Comparison of ENCODE assay signal across 7 mouse cellular contexts in the genomic region with DNA sequence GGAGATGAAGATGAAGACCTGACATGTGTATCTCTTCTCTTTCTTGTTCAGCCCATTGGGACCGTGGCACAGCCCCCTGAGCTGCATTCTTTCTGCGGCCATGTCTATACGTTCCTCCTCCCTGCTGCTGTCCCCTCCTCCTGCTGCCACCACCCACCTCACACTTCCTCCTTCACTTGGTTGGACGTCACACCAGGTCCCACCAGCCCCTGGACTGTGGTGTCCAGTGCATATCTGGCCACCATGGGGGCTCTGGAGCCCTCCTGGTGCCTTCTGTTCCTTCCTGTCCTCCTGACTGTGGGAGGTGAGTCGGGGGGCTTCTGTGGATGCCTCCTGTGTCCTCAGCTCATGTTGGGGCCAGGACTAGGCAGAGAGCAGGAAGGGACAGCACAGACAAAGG. TPM values are rescaled to one million over a fixed set of nuclear protein-coding genes. Genes with fewer than 3 reads are reported as not detected.
DNase-seq lines count a peak whose midpoint lies in the region; ATAC-seq and TF ChIP-seq lines count a peak whose summit lies in the region.

Tyrobp (plus strand) TSS at position 165 of the 400 bp plus-strand sequence.

- 72% methylated on average over 5 of the region's 5 CpGs for WGBS in forebrain, embryonic 14.5 days
- WGBS in intestine, postnatal 0 days, result 58% methylated on average over 5 of the region's 5 CpGs
- WGBS in stomach, embryonic 16.5 days, result 55% methylated on average over 5 of the region's 5 CpGs

- no peak within 1 kb of the TSS for H3K27ac ChIP-seq in forebrain, embryonic 14.5 days (ENCODE audit: low read depth, low read length)
- H3K27ac ChIP-seq in intestine, postnatal 0 days (ENCODE audit: low read depth, low read length), result no peak within 1 kb of the TSS
- peak within 1 kb of the TSS; percentile 24; the same call in 1 of the 2 replicates for H3K27ac ChIP-seq in stomach, embryonic 16.5 days (ENCODE audit: low read length)

- H3K4me2 ChIP-seq in forebrain, embryonic 14.5 days (ENCODE audit: low read length), result no peak within 1 kb of the TSS
- H3K4me2 ChIP-seq in intestine, postnatal 0 days (replicated peaks; ENCODE audit: low read depth), result no peak within 1 kb of the TSS
- H3K4me2 ChIP-seq in stomach, embryonic 16.5 days (ENCODE audit: low read depth, low read length), result no peak within 1 kb of the TSS

- H3K4me3 ChIP-seq in forebrain, embryonic 14.5 days (ENCODE audit: low read depth, low read length), result no peak within 1 kb of the TSS
- H3K4me3 ChIP-seq in intestine, postnatal 0 days (ENCODE audit: low read depth, low read length), result no peak within 1 kb of the TSS
- H3K4me3 ChIP-seq in stomach, embryonic 16.5 days (replicated peaks; ENCODE audit: low read length), result 0 out of 2 replicates have a peak within 1 kb of the TSS, but pooled peaks have one; percentile 1

- no peak within 1 kb of the TSS for H3K9ac ChIP-seq in forebrain, embryonic 14.5 days (ENCODE audit: low read length)
- H3K9ac ChIP-seq in intestine, postnatal 0 days (ENCODE audit: low read depth, low read length), result no peak within 1 kb of the TSS
- H3K9ac ChIP-seq in stomach, embryonic 16.5 days (ENCODE audit: low read length), result no peak within 1 kb of the TSS

- no peak for ATAC-seq in forebrain, embryonic 14.5 days
- no peak for ATAC-seq in intestine, postnatal 0 days
- no peak for ATAC-seq in stomach, embryonic 16.5 days (ENCODE audit: insufficient read depth, low FRiP score)

- TF ChIP-seq CTCF in intestine, postnatal 0 days (IDR thresholded peaks at IDR 0.05; ENCODE audit: low read depth), result no peak

- no peaks in the 10 kb centered on the region for H3K4me1 ChIP-seq in forebrain, embryonic 14.5 days (ENCODE audit: control insufficient read depth, insufficient read depth, low read length)
- no peaks in the 10 kb centered on the region for H3K4me1 ChIP-seq in intestine, postnatal 0 days (replicated peaks; ENCODE audit: control insufficient read depth, insufficient read depth, low read length)
- H3K4me1 ChIP-seq in stomach, embryonic 16.5 days (ENCODE audit: control insufficient read depth, insufficient read depth, low read length), result no peaks in the 10 kb centered on the region

- no peaks in the 10 kb centered on the region for H3K27me3 ChIP-seq in forebrain, embryonic 14.5 days (replicated peaks; ENCODE audit: control insufficient read depth, insufficient read depth, low read length)
- no peaks in the 10 kb centered on the region for H3K27me3 ChIP-seq in intestine, postnatal 0 days (replicated peaks; ENCODE audit: control insufficient read depth, insufficient read depth, low read length)
- no peaks in the 10 kb centered on the region for H3K27me3 ChIP-seq in stomach, embryonic 16.5 days (ENCODE audit: control insufficient read depth, insufficient read depth, low read length)

- no peaks in the 10 kb centered on the region for H3K9me3 ChIP-seq in forebrain, embryonic 14.5 days (replicated peaks; ENCODE audit: control insufficient read depth, low read length)
- no peaks in the 10 kb centered on the region for H3K9me3 ChIP-seq in intestine, postnatal 0 days (ENCODE audit: control insufficient read depth)
- no peaks in the 10 kb centered on the region for H3K9me3 ChIP-seq in stomach, embryonic 16.5 days (replicated peaks; ENCODE audit: control insufficient read depth, low read length)

- no peaks in the 10 kb centered on the region for H3K36me3 ChIP-seq in forebrain, embryonic 14.5 days (ENCODE audit: control insufficient read depth, insufficient read depth, low read length)
- no peaks in the 10 kb centered on the region for H3K36me3 ChIP-seq in intestine, postnatal 0 days (ENCODE audit: control insufficient read depth, insufficient read depth)
- no peaks in the 10 kb centered on the region for H3K36me3 ChIP-seq in stomach, embryonic 16.5 days (ENCODE audit: control insufficient read depth, insufficient read depth, low read length)

- no peak for DNase-seq in thymus, postnatal 0 days (ENCODE audit: low spot score)
- DNase-seq in thymus, postnatal 36 days, result no peak
- DNase-seq in forebrain, embryonic 14.5 days (ENCODE audit: low spot score), result no peak
- DNase-seq in lung, postnatal 14 days, result peak; percentile 14
- no peak for DNase-seq in embryo, embryonic 10 days (ENCODE audit: low spot score)

RNA-seq across cellular contexts. Expression of gene Tyrobp, which starts in this region (rescaled TPM):
- polyA plus RNA-seq in thymus, postnatal 0 days (2015; fragmentation: Nextera tagmentation; extraction: Ambion mirVana), result 112 and 116 TPM in 2 replicates
- 31.1 and 31.3 TPM in 2 replicates for polyA plus RNA-seq in forebrain, embryonic 14.5 days (2014; fragmentation: Nextera tagmentation; extraction: Ambion mirVana)
- polyA plus RNA-seq in intestine, postnatal 0 days (2015; fragmentation: Nextera tagmentation; extraction: Ambion mirVana), result 60.0 and 63.6 TPM in 2 replicates
- polyA plus RNA-seq in stomach, embryonic 16.5 days (2015; fragmentation: Nextera tagmentation; extraction: Ambion mirVana), result 71.0 and 75.8 TPM in 2 replicates
